15 mouse cellular contexts compared by ENCODE assay signal in genomic region chr2:92682256-92682655, GRCm38 (mm10).
"Had no signal": no experiment of that assay in that cellular context is flagged by ENCODE, and none has a peak within 500 bp of the region (broad histone marks: within the 10 kb centered on the region; RNA-seq: fewer than 3 reads in every experiment).

No protein-coding gene starts in this region.

- DNase-seq: heart, postnatal 10 days; heart, postnatal 36 days; heart, postnatal 4 days; kidney, adult 11 months; kidney, adult 18-20 months; kidney, adult 2 months; kidney, adult 8-10 months; kidney, adult 9 months; kidney, postnatal 10 days; kidney, postnatal 14 days; kidney, postnatal 25 days; kidney, postnatal 36 days; kidney, postnatal 4 days; layer of hippocampus, adult 9-11 months; layer of hippocampus, postnatal 36 days had no signal
